19 mouse cellular contexts compared by ENCODE assay signal in genomic region chr12:54598358-54598757, GRCm38 (mm10).
"Had no signal": no experiment of that assay in that cellular context is flagged by ENCODE, and none has a peak within 500 bp of the region (broad histone marks: within the 10 kb centered on the region; RNA-seq: fewer than 3 reads in every experiment).

No protein-coding gene starts in this region.

- H3K9ac ChIP-seq: kidney, embryonic 15.5 days; liver, embryonic 14.5 days; liver, postnatal 0 days; lung, embryonic 14.5 days; midbrain, embryonic 13.5 days had no signal

- DNase-seq: kidney, adult 2 months; kidney, postnatal 10 days; kidney, postnatal 36 days; layer of hippocampus, postnatal 36 days; liver, postnatal 0 days; lung, embryonic 14.5 days; lung, postnatal 36 days; thymus, adult 2 months; thymus, postnatal 14 days had no signal

- H3K9me3 ChIP-seq: kidney, embryonic 15.5 days; midbrain, embryonic 13.5 days had no signal

- ATAC-seq: liver, postnatal 0 days; lung, postnatal 0 days; midbrain, embryonic 13.5 days; midbrain, embryonic 16.5 days had no signal

- H3K27me3 ChIP-seq: kidney, embryonic 15.5 days; megakaryocyte, embryonic 14.5 days; midbrain, embryonic 13.5 days had no signal

- H3K27ac ChIP-seq: kidney, embryonic 15.5 days; left cerebral cortex, adult 2 months; liver, embryonic 14.5 days; midbrain, embryonic 10.5 days; midbrain, embryonic 13.5 days; stomach, postnatal 0 days had no signal

- H3K4me2 ChIP-seq: kidney, embryonic 15.5 days; lung, embryonic 14.5 days; midbrain, embryonic 13.5 days had no signal

- H3K4me1 ChIP-seq: kidney, embryonic 15.5 days; midbrain, embryonic 10.5 days; midbrain, embryonic 13.5 days had no signal

- H3K36me3 ChIP-seq: kidney, embryonic 15.5 days; midbrain, embryonic 10.5 days; midbrain, embryonic 13.5 days had no signal

- H3K4me3 ChIP-seq: kidney, embryonic 15.5 days; left cerebral cortex, adult 2 months; megakaryocyte, embryonic 14.5 days; midbrain, embryonic 10.5 days; midbrain, embryonic 13.5 days; myocyte had no signal
